Mouse (Mus musculus): Measurements from ENCODE around the gene Fam173a.

Fam173a gene

GRCm38 (mm10) chr17:25792615-25793014 lies at the start of gene Fam173a:
Gene Fam173a, minus strand, starts transcription at chr17:25792901.
- peak; percentile 76 for DNase-seq (ENCODE audit: low read depth, low spot score)

- no peak for DNase-seq (ENCODE audit: low read depth, low spot score)
Observed at GRCm38 (mm10) chr17:25841117-25841880, 48.6 kb upstream of the Fam173a start, which contains the start of gene Gm20683. Gene Gm20683, minus strand, starts transcription at chr17:25841763.

- DNase-seq (ENCODE audit: low read depth, low spot score) = no peak
Observed at GRCm38 (mm10) chr17:25840519-25840918, 47.8 kb upstream of the Fam173a start.

GRCm38 (mm10) chr17:25839455-25840235 lies 46.9 kb upstream of the Fam173a start:
- DNase-seq (ENCODE audit: low read depth, low spot score) = no peak

GRCm38 (mm10) chr17:25838904-25839303 lies 46.2 kb upstream of the Fam173a start:
- no peak for DNase-seq (ENCODE audit: low read depth, low spot score)

GRCm38 (mm10) chr17:25837533-25837932 lies 44.8 kb upstream of the Fam173a start:
- DNase-seq (ENCODE audit: low read depth, low spot score) = no peak

GRCm38 (mm10) chr17:25837076-25837410 lies 44.3 kb upstream of the Fam173a start, which contains the start of gene Rhbdl1:
Gene Rhbdl1, minus strand, starts transcription at chr17:25837295.
- no peak for DNase-seq (ENCODE audit: low read depth, low spot score)

GRCm38 (mm10) chr17:25836397-25837075 lies 43.8 kb upstream of the Fam173a start:
- DNase-seq (ENCODE audit: low read depth, low spot score) = no peak

GRCm38 (mm10) chr17:25835816-25836215 lies 43.1 kb upstream of the Fam173a start:
- no peak for DNase-seq (ENCODE audit: low read depth, low spot score)

- DNase-seq (ENCODE audit: low read depth, low spot score) = no peak
Observed at GRCm38 (mm10) chr17:25835301-25835700, 42.6 kb upstream of the Fam173a start.

GRCm38 (mm10) chr17:25834595-25835222 lies 42.0 kb upstream of the Fam173a start:
- DNase-seq (ENCODE audit: low read depth, low spot score) = no peak

GRCm38 (mm10) chr17:25833961-25834594 lies 41.4 kb upstream of the Fam173a start:
- DNase-seq (ENCODE audit: low read depth, low spot score) = peak; percentile 37

- DNase-seq (ENCODE audit: low read depth, low spot score) = peak; percentile 97
Observed at GRCm38 (mm10) chr17:25833291-25833663, 40.6 kb upstream of the Fam173a start, which contains the start of gene Stub1. Gene Stub1, minus strand, starts transcription at chr17:25833404.

GRCm38 (mm10) chr17:25832436-25833290 lies 40.0 kb upstream of the Fam173a start:
- DNase-seq (ENCODE audit: low read depth, low spot score) = peak; percentile 100

- DNase-seq (ENCODE audit: low read depth, low spot score) = peak; percentile 69
Observed at GRCm38 (mm10) chr17:25831451-25832281, 39.0 kb upstream of the Fam173a start.

GRCm38 (mm10) chr17:25830806-25831431 lies 38.2 kb upstream of the Fam173a start:
- DNase-seq (ENCODE audit: low read depth, low spot score) = no peak

GRCm38 (mm10) chr17:25830200-25830753 lies 37.6 kb upstream of the Fam173a start:
- no peak for DNase-seq (ENCODE audit: low read depth, low spot score)

- DNase-seq (ENCODE audit: low read depth, low spot score) = no peak
Observed at GRCm38 (mm10) chr17:25829558-25830017, 36.9 kb upstream of the Fam173a start.

Measured in 3T3-L1 (cell line).